ENCODE assay signal across 15 mouse cellular contexts in the genomic region with DNA sequence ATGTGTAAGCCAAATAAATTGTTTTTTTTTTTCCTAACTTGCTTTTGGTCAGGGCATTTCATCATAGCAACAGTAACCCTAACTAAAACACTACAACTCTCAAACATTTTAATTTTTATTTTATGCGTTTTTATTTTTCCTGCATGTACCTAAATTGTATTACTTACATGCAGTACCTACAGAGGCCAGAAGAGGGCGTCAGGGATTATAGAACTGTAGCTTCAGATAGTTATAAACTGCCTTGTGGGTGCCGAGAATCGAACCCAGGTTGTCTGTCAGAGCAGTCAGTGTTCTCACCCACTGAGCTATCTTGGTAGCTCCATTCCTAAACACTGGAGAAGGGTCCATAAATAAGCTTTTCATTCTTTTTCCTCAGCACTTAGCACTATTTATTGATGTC.
DNase-seq lines count a peak whose midpoint lies in the region; ATAC-seq and TF ChIP-seq lines count a peak whose summit lies in the region.
"Had no signal": no experiment of that assay in that cellular context is flagged by ENCODE, and none has a peak within 500 bp of the region (broad histone marks: within the 10 kb centered on the region; RNA-seq: fewer than 3 reads in every experiment).

No protein-coding gene starts in this region.

- no peak for DNase-seq in forebrain, postnatal 0 days
- DNase-seq in liver, postnatal 0 days, result no peak
- no peak for DNase-seq in Patski (ENCODE audit: low read depth, low spot score)
- DNase-seq in kidney, adult 2 months, result no peak
- DNase-seq in cerebellum, adult 2 months, result no peak
- DNase-seq: adrenal gland, postnatal 36 days; cerebellum, adult 11-12 months; embryo, embryonic 11 days; heart, postnatal 4 days; kidney, postnatal 4 days had no signal

- in situ Hi-C loops in Patski (cut with MboI; ENCODE audit: low pct_unique_long_range_greater_than_20kb), result no loop called here

- no peaks in the 10 kb centered on the region for H3K9me3 ChIP-seq in forebrain, postnatal 0 days (ENCODE audit: low read length)
- H3K9me3 ChIP-seq in forebrain, embryonic 16.5 days (ENCODE audit: control insufficient read depth, low read length), result no peaks in the 10 kb centered on the region
- H3K9me3 ChIP-seq in liver, postnatal 0 days (ENCODE audit: low read length), result no peaks in the 10 kb centered on the region
- no peaks in the 10 kb centered on the region for H3K9me3 ChIP-seq in liver, embryonic 12.5 days (replicated peaks)
- H3K9me3 ChIP-seq: midbrain, embryonic 12.5 days had no signal

- TF ChIP-seq EP300 in liver, postnatal 0 days (IDR thresholded peaks at IDR 0.05; ENCODE audit: low read depth), result no peak

- no peak overlapping the region for H3K4me3 ChIP-seq in forebrain, postnatal 0 days (ENCODE audit: low read depth, low read length)
- H3K4me3 ChIP-seq in forebrain, embryonic 16.5 days (replicated peaks; ENCODE audit: low read length), result no peak overlapping the region
- no peak overlapping the region for H3K4me3 ChIP-seq in liver, postnatal 0 days (ENCODE audit: low read depth, low read length)
- no peak overlapping the region for H3K4me3 ChIP-seq in liver, embryonic 12.5 days
- H3K4me3 ChIP-seq in small intestine, adult 2 months (ENCODE audit: low read depth, low read length), result no peak overlapping the region
- no peak overlapping the region for H3K4me3 ChIP-seq in kidney, adult 2 months (ENCODE audit: insufficient read depth, low read depth, low read length)
- no peak overlapping the region for H3K4me3 ChIP-seq in cerebellum, adult 2 months (replicated peaks; ENCODE audit: insufficient read depth, low read depth, low read length)
- H3K4me3 ChIP-seq: midbrain, embryonic 12.5 days had no signal

- no peak overlapping the region for H3K27ac ChIP-seq in forebrain, postnatal 0 days (ENCODE audit: low read depth, low read length)
- no peak overlapping the region for H3K27ac ChIP-seq in forebrain, embryonic 16.5 days (ENCODE audit: low read length)
- H3K27ac ChIP-seq in liver, postnatal 0 days (ENCODE audit: low read depth), result no peak overlapping the region
- no peak overlapping the region for H3K27ac ChIP-seq in liver, embryonic 12.5 days
- no peak overlapping the region for H3K27ac ChIP-seq in small intestine, adult 2 months (ENCODE audit: insufficient read depth, low read depth, low read length)
- no peak overlapping the region for H3K27ac ChIP-seq in kidney, adult 2 months (ENCODE audit: insufficient read depth, low read depth, low read length)
- no peak overlapping the region for H3K27ac ChIP-seq in cerebellum, adult 2 months (ENCODE audit: insufficient read depth, low read length)
- H3K27ac ChIP-seq: midbrain, embryonic 12.5 days had no signal

- no peaks in the 10 kb centered on the region for H3K36me3 ChIP-seq in forebrain, postnatal 0 days (ENCODE audit: insufficient read depth)
- no peaks in the 10 kb centered on the region for H3K36me3 ChIP-seq in forebrain, embryonic 16.5 days (ENCODE audit: control insufficient read depth, insufficient read depth)
- H3K36me3 ChIP-seq in liver, postnatal 0 days (replicated peaks; ENCODE audit: insufficient read depth, low read length), result no peaks in the 10 kb centered on the region
- H3K36me3 ChIP-seq in liver, embryonic 12.5 days, result no peaks in the 10 kb centered on the region
- no peaks in the 10 kb centered on the region for H3K36me3 ChIP-seq in small intestine, adult 2 months (ENCODE audit: control insufficient read depth, insufficient read depth, low read length)
- H3K36me3 ChIP-seq in kidney, adult 2 months (ENCODE audit: control insufficient read depth, insufficient read depth, low read length), result no peaks in the 10 kb centered on the region
- H3K36me3 ChIP-seq: midbrain, embryonic 12.5 days had no signal

- no peak overlapping the region for H3K9ac ChIP-seq in forebrain, postnatal 0 days
- H3K9ac ChIP-seq in forebrain, embryonic 16.5 days (replicated peaks; ENCODE audit: low read depth, low read length), result no peak overlapping the region
- H3K9ac ChIP-seq in liver, postnatal 0 days (replicated peaks), result no peak overlapping the region
- no peak overlapping the region for H3K9ac ChIP-seq in liver, embryonic 12.5 days
- H3K9ac ChIP-seq: midbrain, embryonic 12.5 days had no signal

- no peak for ATAC-seq in forebrain, postnatal 0 days
- ATAC-seq in forebrain, embryonic 16.5 days, result no peak
- no peak for ATAC-seq in liver, postnatal 0 days
- ATAC-seq in liver, embryonic 12.5 days, result no peak
- ATAC-seq in Patski, result no peak
- ATAC-seq: intestine, embryonic 16.5 days had no signal

- 73% methylated on average over 4 of the region's 4 CpGs for WGBS in forebrain, postnatal 0 days
- 66% methylated on average over 4 of the region's 4 CpGs for WGBS in forebrain, embryonic 16.5 days
- WGBS in liver, postnatal 0 days (ENCODE audit: insufficient replicate concordance), result 68% methylated on average over 4 of the region's 4 CpGs
- 56% methylated on average over 4 of the region's 4 CpGs for WGBS in liver, embryonic 12.5 days (ENCODE audit: insufficient replicate concordance)
- WGBS in small intestine, adult 2 months, result 70% methylated on average over 4 of the region's 4 CpGs
- 70% methylated on average over 4 of the region's 4 CpGs for WGBS in kidney, adult 2 months
- WGBS in cerebellum, adult 2 months, result 74% methylated on average over 4 of the region's 4 CpGs

- CTCF ChIA-PET in Patski (lab: Charles Lee), result interaction anchor here (1.0 kb wide), 1 partner anchor 666 kb away, joined by 3 read pairs; no protein-coding TSS in a partner anchor

- H3K4me1 ChIP-seq in forebrain, postnatal 0 days (ENCODE audit: insufficient read depth), result no peaks in the 10 kb centered on the region
- H3K4me1 ChIP-seq in forebrain, embryonic 16.5 days (replicated peaks; ENCODE audit: control insufficient read depth, insufficient read depth, low read length), result peaks cover 7% of the 10 kb centered on the region; the same call in 1 of the 2 replicates
- H3K4me1 ChIP-seq in liver, postnatal 0 days (ENCODE audit: insufficient read depth), result no peaks in the 10 kb centered on the region
- H3K4me1 ChIP-seq in liver, embryonic 12.5 days, result peaks cover 19% of the 10 kb centered on the region
- H3K4me1 ChIP-seq in small intestine, adult 2 months (ENCODE audit: control insufficient read depth, insufficient read depth, insufficient read length, low read length), result peaks cover 8% of the 10 kb centered on the region
- H3K4me1 ChIP-seq in kidney, adult 2 months (ENCODE audit: control insufficient read depth, insufficient read depth, low read length), result 0 out of 2 replicates have a peak, but pooled peaks cover 2% of the 10 kb centered on the region
- H3K4me1 ChIP-seq in cerebellum, adult 2 months (ENCODE audit: control insufficient read depth, insufficient read depth, low read length), result no peaks in the 10 kb centered on the region; the same call in 1 of the 2 replicates

- TF ChIP-seq POLR2A in small intestine, adult 2 months (IDR thresholded peaks at IDR 0.05; ENCODE audit: low read depth, low read length), result no peak
- TF ChIP-seq POLR2A in kidney, adult 2 months (IDR thresholded peaks at IDR 0.05; ENCODE audit: low read depth, low read length), result no peak
- TF ChIP-seq POLR2A in cerebellum, adult 2 months (IDR thresholded peaks at IDR 0.05; ENCODE audit: borderline replicate concordance, insufficient read depth, low read length), result no peak

- POLR2A ChIA-PET in Patski (lab: Charles Lee), result no interaction called here

- peak; percentile 29; the same call in 1 of the 2 replicates for TF ChIP-seq CTCF in forebrain, postnatal 0 days (IDR thresholded peaks at IDR 0.05; ENCODE audit: low read depth)
- TF ChIP-seq CTCF in liver, postnatal 0 days (IDR thresholded peaks at IDR 0.05; ENCODE audit: low read depth), result peak; percentile 52
- TF ChIP-seq CTCF in Patski (IDR thresholded peaks at IDR 0.05), result peak; percentile 47
- peak; percentile 25; the same call in 1 of the 2 replicates for TF ChIP-seq CTCF in small intestine, adult 2 months (IDR thresholded peaks at IDR 0.05; ENCODE audit: extremely low read depth, insufficient read length, insufficient replicate concordance, low read depth, low read length)
- no peak for TF ChIP-seq CTCF in kidney, adult 2 months (conservative IDR thresholded peaks at IDR 0.05; ENCODE audit: insufficient read depth, insufficient read length, low read depth, low read length)
- TF ChIP-seq CTCF in cerebellum, adult 2 months (IDR thresholded peaks at IDR 0.05; ENCODE audit: borderline replicate concordance, insufficient read depth, low read depth, low read length), result no peak

- H3K27me3 ChIP-seq in forebrain, postnatal 0 days (ENCODE audit: insufficient read depth, low read length), result no peaks in the 10 kb centered on the region
- H3K27me3 ChIP-seq in forebrain, embryonic 16.5 days (replicated peaks; ENCODE audit: control insufficient read depth, insufficient read depth, low read length), result no peaks in the 10 kb centered on the region
- no peaks in the 10 kb centered on the region for H3K27me3 ChIP-seq in liver, postnatal 0 days (ENCODE audit: insufficient read depth, low read length)
- H3K27me3 ChIP-seq in liver, embryonic 12.5 days (replicated peaks), result peaks cover 8% of the 10 kb centered on the region; the same call in 1 of the 2 replicates
- H3K27me3 ChIP-seq in Patski, result no peaks in the 10 kb centered on the region
- no peaks in the 10 kb centered on the region for H3K27me3 ChIP-seq in small intestine, adult 2 months (ENCODE audit: control insufficient read depth, insufficient read depth, low read length)
- H3K27me3 ChIP-seq in kidney, adult 2 months (replicated peaks; ENCODE audit: control insufficient read depth, insufficient read depth, low read length), result no peaks in the 10 kb centered on the region
- peaks cover 1% of the 10 kb centered on the region for H3K27me3 ChIP-seq in cerebellum, adult 2 months (ENCODE audit: control insufficient read depth, insufficient read depth, low read length)

- H3K4me2 ChIP-seq in forebrain, postnatal 0 days (ENCODE audit: low read depth), result no peak overlapping the region
- H3K4me2 ChIP-seq in forebrain, embryonic 16.5 days (ENCODE audit: low read length), result no peak overlapping the region
- no peak overlapping the region for H3K4me2 ChIP-seq in liver, postnatal 0 days (ENCODE audit: low read depth, low read length)
- H3K4me2 ChIP-seq in liver, embryonic 12.5 days, result no peak overlapping the region
- H3K4me2 ChIP-seq: midbrain, embryonic 12.5 days had no signal

Comparison
In these comparisons a context has a peak if more than half of its experiments do, and no peak if none do; other contexts are left out.
1. CTCF ChIP-seq: peak in forebrain, postnatal 0 days (single experiment), liver, postnatal 0 days (single experiment), Patski (single experiment) and small intestine, adult 2 months (single experiment); none in kidney, adult 2 months (single experiment) and cerebellum, adult 2 months (single experiment).